Mouse (Mus musculus) heart, adult 2 months (tissue): ENCODE results near the gene Fam198b.

Experiments
- CTCF ChIP-seq: fragments of 200-600 bp; IDR thresholded peaks from 2 replicates; pipeline ENCODE4 v1.8.1; 2022; ENCODE audit warnings: antibody characterized with exemption, mild to moderate bottlenecking, moderate library complexity
- POLR2A ChIP-seq: fragments of 200-500 bp; IDR thresholded peaks from 2 replicates; pipeline ENCODE4 v1.6.1; 2011; ENCODE audit warnings: mild to moderate bottlenecking, low read depth, low read length, control low read depth; ENCODE audit not compliant: insufficient read depth

DNA sequence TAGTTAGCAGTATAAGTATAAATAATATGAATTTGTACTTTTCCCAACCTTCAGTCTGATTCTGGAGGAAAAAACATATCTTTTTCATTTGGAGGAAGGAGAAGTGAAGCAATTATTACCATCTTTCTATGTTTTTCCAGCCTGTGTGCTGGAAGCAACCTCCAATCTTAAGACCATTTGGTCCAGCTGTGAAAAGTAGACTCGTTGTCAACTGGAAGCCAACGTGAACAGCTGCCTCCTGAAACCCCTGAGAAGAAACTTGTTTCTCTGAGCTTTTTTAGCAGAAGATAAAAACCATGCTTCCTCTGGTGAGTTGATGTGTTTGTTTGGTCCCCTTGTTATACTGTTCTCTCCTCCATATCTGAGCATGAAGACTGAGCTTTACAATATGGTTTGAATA is 84.1 kb downstream of the Fam198b start:
- TF ChIP-seq POLR2A: no peak
- no peak for TF ChIP-seq CTCF
